Mouse (Mus musculus): ENCODE results near the gene Irx3.

Gene Irx3

DNA sequence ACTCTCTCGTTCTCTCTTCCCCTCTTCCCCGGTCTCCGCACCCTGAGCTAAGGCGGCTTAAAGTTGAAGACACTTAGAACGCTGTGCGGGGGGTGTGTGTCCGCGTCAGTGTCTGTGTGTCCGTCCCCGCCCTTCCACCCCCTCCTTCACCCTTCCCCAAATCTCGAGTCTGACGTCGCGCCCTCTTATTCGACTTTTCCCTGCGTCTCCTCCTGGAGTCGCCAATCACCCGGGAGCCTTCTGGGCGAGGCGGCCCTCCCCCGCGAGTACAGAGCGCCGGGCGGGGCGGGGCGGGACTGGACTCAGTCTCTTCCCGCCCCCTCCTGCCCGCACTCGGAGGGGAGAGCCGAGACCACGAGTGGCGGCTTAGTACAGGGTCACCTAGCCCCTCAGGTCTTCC is at the start of gene Irx3:
Irx3 (minus strand) TSS at position 229 of the 400 bp plus-strand sequence.
- DNase-seq (ENCODE audit: low read depth, low spot score): peak; percentile 90

DNA sequence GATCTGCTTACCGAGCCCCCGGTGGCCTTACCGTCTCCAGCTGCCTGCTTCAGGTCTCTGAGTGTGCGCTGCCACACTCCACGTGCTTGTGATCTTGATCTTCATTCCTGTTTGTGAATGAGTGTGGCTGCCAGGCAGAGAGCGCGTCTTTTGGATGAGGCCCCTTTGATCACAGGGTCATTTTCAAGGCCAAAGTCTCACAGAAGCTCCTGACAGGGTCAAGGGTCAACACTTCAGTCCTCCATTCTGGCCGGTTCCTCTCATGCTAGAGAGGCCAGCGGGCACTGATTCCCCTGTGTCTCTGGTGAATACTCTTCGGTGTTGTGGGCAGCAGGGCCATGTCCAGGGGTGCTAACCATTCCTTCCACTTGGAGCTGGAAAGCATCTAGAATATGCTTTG is 49.5 kb upstream of the Irx3 start:
- no peak for DNase-seq (ENCODE audit: low read depth, low spot score)

GRCm38 (mm10) chr8:91849984-91850383 is 48.1 kb upstream of the Irx3 start:
- no peak for DNase-seq (ENCODE audit: low read depth, low spot score)

DNA sequence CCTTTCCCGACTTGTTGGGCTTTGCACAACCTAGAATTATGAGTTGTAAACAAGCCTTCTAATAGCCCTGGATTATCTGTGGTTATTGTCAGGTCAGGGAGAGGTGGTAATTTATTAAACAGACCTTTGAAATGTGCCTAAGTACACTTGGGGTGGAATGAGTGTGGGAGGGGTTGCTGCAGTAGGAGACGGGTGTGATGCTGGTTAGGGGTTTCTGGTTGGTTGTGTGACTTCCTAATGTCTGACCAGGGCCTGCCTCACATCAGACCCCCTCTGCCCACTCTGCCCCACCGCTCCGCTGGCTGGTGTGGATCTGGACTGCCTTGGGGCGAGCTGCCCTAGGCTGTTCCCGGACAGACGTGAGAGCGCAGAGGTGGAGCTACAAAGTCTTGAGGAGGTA is 47.7 kb upstream of the Irx3 start:
- DNase-seq (ENCODE audit: low read depth, low spot score): no peak

- no peak for DNase-seq (ENCODE audit: low read depth, low spot score)
Observed at GRCm38 (mm10) chr8:91845641-91846040, 43.8 kb upstream of the Irx3 start.

DNA sequence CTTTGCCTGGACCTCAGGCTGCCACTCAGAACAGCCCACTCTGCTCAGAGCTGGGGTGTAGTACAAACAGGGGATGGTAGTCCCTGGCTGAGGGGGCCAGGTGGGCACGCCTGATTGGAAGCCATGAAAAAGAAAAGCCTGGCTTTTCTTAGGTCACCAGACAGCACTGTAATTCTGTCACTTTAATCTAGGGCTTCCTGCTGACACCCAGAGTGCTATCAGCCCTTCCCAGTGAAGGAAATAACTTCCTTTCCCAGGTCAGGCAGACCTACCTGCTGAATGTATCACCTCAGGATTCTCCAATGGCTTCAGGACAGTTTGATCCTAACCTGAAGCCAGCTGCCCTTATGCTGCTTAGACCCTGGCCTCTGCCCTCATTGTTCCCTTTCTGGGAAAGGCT is 35.3 kb upstream of the Irx3 start:
- no peak for DNase-seq (ENCODE audit: low read depth, low spot score)

DNA sequence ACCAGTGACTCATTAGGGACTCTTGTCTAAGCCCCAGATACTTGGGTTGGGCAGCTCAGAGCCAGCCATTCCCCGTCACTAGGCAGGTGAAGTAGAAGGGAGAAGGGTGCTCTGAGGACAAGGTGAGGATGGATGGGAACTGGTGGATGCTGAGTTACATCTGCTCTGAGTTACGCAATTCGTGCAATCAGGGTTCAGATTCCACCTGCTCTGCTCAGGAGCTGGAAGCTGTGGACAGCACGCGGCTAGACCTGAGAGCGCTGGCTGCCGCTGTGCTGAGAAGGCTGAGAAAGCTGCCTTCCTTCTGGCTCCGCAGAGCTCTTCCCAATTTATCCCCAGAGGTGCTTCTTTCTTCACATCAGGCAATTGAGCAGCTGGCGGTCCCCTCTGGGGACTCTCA is 34.8 kb upstream of the Irx3 start:
- no peak for DNase-seq (ENCODE audit: low read depth, low spot score)

DNA sequence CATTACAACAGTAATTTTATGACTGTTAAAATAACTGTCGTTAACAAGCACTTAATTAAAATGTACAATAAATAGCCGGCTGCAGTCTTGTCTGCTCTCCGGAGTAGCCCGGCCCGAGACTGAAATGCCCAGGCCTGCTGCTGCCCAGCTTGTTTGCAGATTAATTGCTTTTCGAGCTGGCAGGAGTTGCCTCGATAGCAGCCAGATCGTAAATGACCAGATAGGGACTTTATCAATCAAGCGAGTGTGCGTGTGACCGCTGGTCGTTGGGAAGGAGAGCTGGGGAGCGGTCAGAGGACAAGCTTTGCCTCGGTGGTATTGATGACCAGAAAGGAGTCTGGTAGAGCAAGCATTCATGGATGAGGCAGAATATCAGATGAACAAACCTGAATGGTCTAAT is 25.8 kb upstream of the Irx3 start:
- no peak for DNase-seq (ENCODE audit: low read depth, low spot score)

DNA sequence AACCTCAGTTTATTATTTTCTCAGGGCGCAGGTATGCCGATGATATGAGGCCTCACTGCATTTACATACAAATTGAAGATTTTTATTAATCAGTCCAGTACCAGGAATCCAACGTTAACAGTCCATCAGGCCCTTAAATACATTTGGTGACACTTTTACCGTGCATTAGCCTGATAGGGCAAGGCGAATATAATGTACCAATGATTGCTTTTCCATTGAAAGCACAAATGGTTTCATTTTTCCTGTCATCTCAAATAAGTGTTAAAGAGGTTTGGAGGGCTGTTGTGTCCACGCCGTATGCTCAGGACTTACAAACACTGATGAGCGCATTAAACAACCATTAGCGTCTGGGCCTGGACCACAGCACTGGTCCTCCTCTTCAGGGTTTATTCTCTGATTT is 25.3 kb upstream of the Irx3 start:
- DNase-seq (ENCODE audit: low read depth, low spot score): no peak

DNA sequence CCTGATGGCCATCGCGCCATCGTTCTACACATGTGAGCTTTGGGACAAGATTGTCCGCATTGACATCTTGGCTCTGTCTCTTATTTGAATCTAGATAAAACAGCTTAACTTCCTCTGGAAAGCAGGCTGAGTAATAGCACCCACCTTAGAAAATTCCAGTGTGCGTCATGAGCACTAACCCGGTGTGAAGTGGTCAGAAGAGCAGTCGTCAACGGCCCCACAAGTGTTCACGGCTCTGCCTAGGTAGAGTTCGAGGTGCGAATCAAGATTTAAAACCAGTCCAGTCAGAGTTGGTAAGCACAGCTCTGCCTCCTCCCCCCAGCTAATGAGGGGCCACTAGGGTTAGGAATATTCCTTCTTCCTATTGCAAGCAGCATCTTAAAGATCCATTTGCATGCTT is 21.5 kb upstream of the Irx3 start:
- no peak for DNase-seq (ENCODE audit: low read depth, low spot score)

DNA sequence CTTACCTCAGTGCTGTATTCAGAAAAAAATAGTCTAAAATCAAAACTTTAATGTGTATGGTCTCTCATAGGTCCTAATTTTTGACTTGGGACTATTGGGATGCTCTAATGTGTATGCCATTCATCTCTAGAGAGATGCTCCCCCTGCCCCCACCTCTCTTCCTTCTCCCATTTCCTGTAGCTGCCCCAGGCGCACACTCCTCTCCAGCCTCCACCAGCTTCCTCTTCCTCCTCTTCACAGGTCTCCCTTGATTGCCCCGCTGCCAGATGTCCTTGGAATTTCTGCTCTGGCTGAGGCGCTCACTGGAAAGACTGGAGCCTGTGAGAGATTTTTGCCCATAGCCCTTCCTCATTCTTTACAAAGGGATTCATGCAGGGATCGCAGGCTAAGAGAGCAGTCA is 20.9 kb upstream of the Irx3 start:
- DNase-seq (ENCODE audit: low read depth, low spot score): no peak

- DNase-seq (ENCODE audit: low read depth, low spot score): no peak
Observed at GRCm38 (mm10) chr8:91821976-91822375, 20.1 kb upstream of the Irx3 start.

GRCm38 (mm10) chr8:91819778-91820177 is 17.9 kb upstream of the Irx3 start:
- no peak for DNase-seq (ENCODE audit: low read depth, low spot score)

DNA sequence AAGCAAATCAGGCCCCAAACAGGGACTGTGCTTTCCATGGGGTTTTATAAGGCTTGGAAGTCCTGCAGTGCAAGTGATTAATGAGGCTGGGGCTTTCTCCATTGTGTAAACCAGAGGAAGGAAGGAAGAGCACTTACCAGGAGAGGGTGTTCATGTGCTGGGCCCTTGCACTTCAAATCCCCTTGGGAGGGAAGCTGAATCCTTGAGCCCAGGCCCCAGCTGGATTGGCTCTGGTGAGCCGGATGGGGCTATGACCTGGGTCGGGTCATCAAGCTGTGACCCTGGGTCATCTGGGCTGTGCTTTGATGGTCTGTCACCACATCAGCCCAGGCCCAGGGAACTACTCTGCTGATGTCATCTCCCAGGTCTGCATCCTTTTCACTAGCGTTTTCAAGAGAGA is 16.9 kb upstream of the Irx3 start:
- no peak for DNase-seq (ENCODE audit: low read depth, low spot score)

GRCm38 (mm10) chr8:91814106-91814505 is 12.2 kb upstream of the Irx3 start:
- DNase-seq (ENCODE audit: low read depth, low spot score): no peak

GRCm38 (mm10) chr8:91806720-91807241 is 4.9 kb upstream of the Irx3 start:
- no peak for DNase-seq (ENCODE audit: low read depth, low spot score)

DNA sequence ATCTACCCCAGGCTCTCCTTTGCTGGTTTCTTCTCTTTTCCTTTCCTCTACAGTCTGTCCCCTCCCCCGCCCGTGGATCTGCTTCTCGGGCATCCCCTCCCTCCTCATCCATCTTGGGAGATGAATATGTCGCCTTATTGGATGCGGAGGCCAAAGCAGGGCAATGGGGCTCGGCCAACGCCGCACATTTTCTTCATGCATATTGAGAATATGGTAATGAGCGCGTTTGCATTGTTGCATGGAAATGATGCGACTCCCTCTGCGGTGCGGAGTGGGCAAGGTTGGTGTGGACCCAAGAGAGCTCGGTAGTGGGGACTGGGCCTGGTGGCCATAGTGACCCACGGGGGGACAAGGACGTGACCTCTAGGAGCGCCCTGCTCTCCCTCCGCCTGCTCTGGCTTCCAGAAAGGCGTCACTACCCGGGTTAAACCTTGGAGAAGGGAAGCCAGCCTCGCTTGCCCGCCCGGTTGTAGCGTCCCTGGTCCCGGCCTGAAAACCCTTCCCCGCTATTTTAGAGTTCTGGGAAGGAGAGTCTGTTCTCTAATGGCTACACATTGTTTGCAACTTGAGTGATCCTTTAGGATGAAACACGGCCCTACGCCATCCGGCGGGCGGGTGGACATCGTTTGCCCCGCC is 4.3 kb upstream of the Irx3 start:
- peak; percentile 69 for DNase-seq (ENCODE audit: low read depth, low spot score)

- DNase-seq (ENCODE audit: low read depth, low spot score): peak; percentile 67
Observed at GRCm38 (mm10) chr8:91805254-91805671, 3.4 kb upstream of the Irx3 start.

DNA sequence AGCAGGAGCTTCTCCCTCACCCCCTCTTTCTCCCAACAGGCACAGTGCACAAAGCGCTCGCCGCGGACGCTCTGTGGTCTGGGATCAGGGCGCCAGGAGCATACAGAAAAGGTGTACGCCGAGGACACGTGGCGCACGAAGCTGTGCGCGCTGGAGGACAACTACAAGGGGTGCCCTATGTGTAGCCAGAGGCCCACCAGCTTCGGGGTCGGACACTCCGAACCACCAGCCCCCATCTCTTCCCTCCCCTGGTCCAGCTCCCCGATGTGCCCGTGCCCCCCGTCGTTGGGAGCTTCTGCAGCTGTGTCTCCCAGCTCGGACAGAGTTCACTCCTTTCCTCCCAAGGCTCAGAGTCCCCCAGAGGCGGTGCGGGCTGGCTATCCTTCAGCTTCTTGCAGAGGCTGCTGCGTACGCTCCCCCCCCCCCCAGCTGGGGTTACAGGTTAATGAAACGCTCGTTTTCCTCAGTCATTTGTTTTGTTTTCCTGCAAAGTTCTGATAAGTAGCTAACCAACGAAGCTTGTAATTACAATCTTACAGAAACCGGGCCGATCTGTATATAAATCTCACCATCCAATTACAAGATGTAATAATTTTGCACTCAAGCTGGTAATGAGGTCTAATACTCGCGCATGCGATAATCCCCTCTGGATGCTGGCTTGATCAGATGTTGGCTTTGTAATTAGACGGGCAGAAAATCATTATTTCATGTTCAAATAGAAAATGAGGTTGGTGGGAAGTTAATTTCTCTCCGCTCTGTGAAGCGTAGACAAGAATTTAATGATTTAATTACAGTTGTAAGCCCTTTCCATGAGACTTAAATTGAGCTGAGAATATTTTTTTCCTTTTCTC is 2.8 kb upstream of the Irx3 start:
- DNase-seq (ENCODE audit: low read depth, low spot score): no peak

DNA sequence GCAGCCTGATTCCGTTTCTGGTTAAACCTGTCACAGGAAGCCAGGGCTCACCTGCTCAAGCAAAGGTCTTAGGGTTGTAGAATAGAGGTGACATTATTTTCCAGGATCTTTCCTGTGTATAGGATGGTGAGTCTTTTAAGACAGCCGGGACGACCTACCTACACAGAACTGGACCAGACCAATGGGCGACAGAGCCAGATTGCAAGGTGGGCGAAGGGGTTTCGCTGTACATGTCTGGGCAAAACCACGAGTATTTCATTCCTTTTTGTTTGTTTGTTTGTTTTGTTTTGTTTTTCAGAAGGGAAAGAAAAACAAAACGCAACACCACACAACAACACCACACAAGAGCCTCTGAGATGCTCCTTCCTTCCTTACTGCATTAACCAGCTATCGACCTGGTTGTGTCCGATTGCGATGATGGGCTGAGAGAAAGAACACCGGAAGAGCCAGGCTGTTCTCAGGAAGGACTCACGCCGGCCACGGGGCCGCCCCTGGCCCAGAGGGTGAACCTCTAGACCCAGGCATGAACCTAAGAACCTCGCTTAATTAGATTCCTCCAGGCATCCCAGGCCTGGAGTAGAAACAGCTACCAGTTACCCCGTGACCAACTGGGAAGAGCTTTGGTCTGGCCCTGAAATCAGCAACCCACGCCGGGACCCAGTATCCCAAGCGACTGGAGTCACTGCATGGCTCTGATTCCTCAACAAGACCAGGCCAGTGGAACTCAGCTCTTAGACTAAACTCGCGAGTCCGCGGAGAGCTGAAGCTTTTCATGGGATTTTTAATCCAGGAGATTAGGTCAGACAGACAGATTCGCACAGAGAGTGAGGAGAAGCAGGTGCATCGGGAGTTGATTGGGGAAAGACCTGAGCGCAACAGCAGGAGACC is 1.9 kb upstream of the Irx3 start:
- DNase-seq (ENCODE audit: low read depth, low spot score): no peak

- DNase-seq (ENCODE audit: low read depth, low spot score): no peak
Observed at GRCm38 (mm10) chr8:91802401-91803322, 795 bp upstream of the Irx3 start.

All from mesoderm, embryonic 11.5 days (tissue).